Mouse (Mus musculus): ENCODE data around the gene Platr17. TPM values are rescaled to one million over a fixed set of nuclear protein-coding genes. Genes with fewer than 3 reads are reported as not detected.
"Not testable (repeated sequence)": the region's sequence is repeated elsewhere in the genome, so short reads cannot be mapped to it uniquely, and the experiment has no call there.

Platr17 gene
- polyA plus RNA-seq, 2 experiments from 2014 or later: 6.5 to 15.4 TPM

GRCm38 (mm10) chr17:33903911-33904651 is 854 bp upstream of the Platr17 start:
- not testable (repeated sequence) for ATAC-seq

GRCm38 (mm10) chr17:33908331-33909076 is 3.6 kb downstream of the Platr17 start:
- ATAC-seq: no peak

GRCm38 (mm10) chr17:33909077-33909868 is 4.3 kb downstream of the Platr17 start, which contains the start of gene Daxx:
Daxx (plus strand) TSS chr17:33909414.
- peak; percentile 85 for ATAC-seq

- ATAC-seq: no peak
These were observed 4.9 kb downstream of the Platr17 start for GRCm38 (mm10) chr17:33909869-33910250.

GRCm38 (mm10) chr17:33910346-33911051 is 5.6 kb downstream of the Platr17 start:
- no peak for ATAC-seq

- ATAC-seq: no peak
These were observed 6.3 kb downstream of the Platr17 start for GRCm38 (mm10) chr17:33911052-33911812.

GRCm38 (mm10) chr17:33911813-33912414 is 7.0 kb downstream of the Platr17 start:
- ATAC-seq: no peak

- no peak for ATAC-seq
These were observed 8.3 kb downstream of the Platr17 start for GRCm38 (mm10) chr17:33913264-33913663.

- ATAC-seq: no peak
These were observed 9.0 kb downstream of the Platr17 start for GRCm38 (mm10) chr17:33913905-33914304.

- no peak for ATAC-seq
These were observed 10.0 kb downstream of the Platr17 start for GRCm38 (mm10) chr17:33914969-33915391.

- ATAC-seq: peak; percentile 66
These were observed 10.8 kb downstream of the Platr17 start, which contains the start of the genes Tapbp and Zbtb22 for GRCm38 (mm10) chr17:33915671-33916250. Tapbp (plus strand) TSS chr17:33915899. Zbtb22 (plus strand) TSS chr17:33915904.

- ATAC-seq: no peak
These were observed 11.4 kb downstream of the Platr17 start for GRCm38 (mm10) chr17:33916294-33916693.

- no peak for ATAC-seq
These were observed 12.1 kb downstream of the Platr17 start for GRCm38 (mm10) chr17:33916847-33917655.

- ATAC-seq: no peak
These were observed 12.8 kb downstream of the Platr17 start for GRCm38 (mm10) chr17:33917656-33918292.

GRCm38 (mm10) chr17:33918293-33919203 is 13.6 kb downstream of the Platr17 start:
- ATAC-seq: peak; percentile 6

- peak; percentile 56 for ATAC-seq
These were observed 14.7 kb downstream of the Platr17 start for GRCm38 (mm10) chr17:33919351-33920281.
